Mouse (Mus musculus) E14TG2a.4 (cell line): Measurements from ENCODE around the gene Dcakd.

Experiments
- CTCF ChIP-seq: conservative IDR thresholded peaks from 2 replicates; pipeline ENCODE4 v1.5.1; 2014; ENCODE audit warnings: low read length
- NANOG ChIP-seq: IDR thresholded peaks from 2 replicates; pipeline ENCODE4 v1.6.1; 2014; ENCODE audit warnings: borderline replicate concordance, low read length, mixed read lengths
- POU5F1 ChIP-seq: IDR thresholded peaks from 2 replicates; pipeline ENCODE4 v1.6.1; 2014; ENCODE audit warnings: low read length, borderline replicate concordance

DNA sequence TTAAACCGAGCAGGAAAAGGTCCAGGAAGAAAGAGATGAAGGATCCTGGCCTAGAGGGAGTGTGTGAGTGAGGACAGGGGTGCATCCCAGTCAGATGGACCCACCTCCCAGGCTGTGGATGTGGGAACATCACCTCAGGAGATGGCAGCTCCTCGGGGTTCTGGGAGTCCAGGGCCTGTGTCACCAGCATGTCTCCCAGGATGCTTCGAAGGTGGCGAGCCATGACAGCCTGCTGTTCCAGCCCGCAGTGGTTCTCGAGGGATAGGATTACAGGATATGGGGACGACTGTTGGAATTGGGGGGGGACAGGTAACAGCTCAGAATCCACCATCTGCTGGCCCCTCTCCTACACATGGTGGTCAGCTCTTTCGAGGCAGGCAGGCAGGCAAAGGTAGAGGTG lies 48.4 kb upstream of the Dcakd start:
- TF ChIP-seq CTCF (no peak), NANOG (no peak), POU5F1 (no peak)
